Mouse (Mus musculus) c-Kit-positive CD71-positive TER-119-negative erythroid progenitor cells, embryonic 14.5 days (primary cell): ENCODE results near the gene Erg.

ENCODE experiments used
- DNase-seq: peaks from one replicate; pipeline ENCODE4 v3.0.0-alpha.2; 2013; ENCODE audit warnings: low read depth

Gene Erg

GRCm38 (mm10) chr16:95440334-95440733, 146.1 kb downstream of the Erg start:
- DNase-seq = no peak

GRCm38 (mm10) chr16:95439794-95440193, 146.6 kb downstream of the Erg start:
- peak; percentile 56 for DNase-seq

GRCm38 (mm10) chr16:95438848-95439540, 147.4 kb downstream of the Erg start:
- DNase-seq = peak; percentile 39

- no peak for DNase-seq
These were observed 149.8 kb downstream of the Erg start for GRCm38 (mm10) chr16:95436611-95437010.

- DNase-seq = no peak
These were observed 150.3 kb downstream of the Erg start for GRCm38 (mm10) chr16:95436051-95436450.

DNA sequence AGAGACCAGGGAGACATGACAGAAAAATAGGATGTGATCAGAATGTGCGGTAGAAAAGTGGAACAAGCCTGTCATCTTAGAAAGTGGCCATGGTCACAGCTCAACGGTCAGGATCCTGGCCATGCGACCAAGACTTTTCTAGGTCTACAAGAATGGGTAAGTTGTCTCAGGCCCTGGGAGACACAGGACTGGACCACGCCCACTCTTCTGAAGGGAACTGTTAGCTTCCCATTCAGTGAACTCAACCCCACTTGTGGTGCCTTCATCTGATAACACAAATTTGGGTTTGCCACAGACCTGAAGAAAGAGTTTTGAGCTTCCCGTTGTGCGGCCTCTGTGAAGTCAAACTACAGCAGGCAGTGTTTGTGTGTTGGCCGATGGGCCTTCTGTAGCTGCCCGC, 152.0 kb downstream of the Erg start:
- no peak for DNase-seq

DNA sequence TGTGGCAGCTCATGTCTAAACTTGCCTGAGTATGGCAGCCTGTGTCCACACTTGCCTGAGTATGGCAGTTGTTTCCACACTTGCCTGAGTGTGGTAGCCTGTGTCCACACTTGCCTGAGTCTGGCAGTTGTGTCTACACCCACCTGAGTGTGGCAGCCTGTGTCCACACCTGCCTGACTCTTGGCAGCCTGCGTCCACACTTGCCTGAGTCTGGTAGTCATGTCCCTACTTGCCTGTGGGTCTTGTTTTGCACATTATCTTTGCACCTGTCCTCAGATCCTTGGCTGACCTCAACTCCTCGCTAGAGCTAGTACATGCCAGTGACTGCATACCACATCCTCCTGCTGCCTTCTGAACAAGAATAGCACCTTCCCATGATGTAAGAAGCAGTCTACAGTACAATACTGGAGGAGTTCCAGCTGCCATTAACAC, 153.8 kb downstream of the Erg start:
- DNase-seq = no peak

GRCm38 (mm10) chr16:95429851-95430250, 156.5 kb downstream of the Erg start:
- no peak for DNase-seq

- no peak for DNase-seq
These were observed 158.2 kb downstream of the Erg start for GRCm38 (mm10) chr16:95428239-95428638.

GRCm38 (mm10) chr16:95427512-95427911, 158.9 kb downstream of the Erg start:
- DNase-seq = no peak

DNA sequence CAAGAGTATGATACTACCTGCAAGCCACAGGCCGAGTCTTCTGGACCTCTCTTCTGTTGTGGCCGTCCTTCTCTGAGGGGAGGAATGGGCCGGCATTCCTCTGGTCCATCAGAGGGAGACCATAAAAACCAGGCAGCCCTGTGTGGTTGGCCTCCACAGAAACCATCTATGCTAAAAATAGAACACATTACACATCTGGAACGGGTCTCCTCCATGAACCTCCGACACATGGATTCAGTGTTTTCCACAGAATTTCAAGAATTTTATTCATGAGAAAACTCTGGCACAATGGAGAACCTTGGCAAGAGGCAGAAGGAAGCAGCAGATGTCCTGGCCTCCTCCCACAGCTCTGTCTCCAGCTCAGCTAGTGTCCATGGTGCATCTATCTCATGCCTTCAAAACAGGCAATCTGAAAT, 163.7 kb downstream of the Erg start:
- DNase-seq = no peak

DNA sequence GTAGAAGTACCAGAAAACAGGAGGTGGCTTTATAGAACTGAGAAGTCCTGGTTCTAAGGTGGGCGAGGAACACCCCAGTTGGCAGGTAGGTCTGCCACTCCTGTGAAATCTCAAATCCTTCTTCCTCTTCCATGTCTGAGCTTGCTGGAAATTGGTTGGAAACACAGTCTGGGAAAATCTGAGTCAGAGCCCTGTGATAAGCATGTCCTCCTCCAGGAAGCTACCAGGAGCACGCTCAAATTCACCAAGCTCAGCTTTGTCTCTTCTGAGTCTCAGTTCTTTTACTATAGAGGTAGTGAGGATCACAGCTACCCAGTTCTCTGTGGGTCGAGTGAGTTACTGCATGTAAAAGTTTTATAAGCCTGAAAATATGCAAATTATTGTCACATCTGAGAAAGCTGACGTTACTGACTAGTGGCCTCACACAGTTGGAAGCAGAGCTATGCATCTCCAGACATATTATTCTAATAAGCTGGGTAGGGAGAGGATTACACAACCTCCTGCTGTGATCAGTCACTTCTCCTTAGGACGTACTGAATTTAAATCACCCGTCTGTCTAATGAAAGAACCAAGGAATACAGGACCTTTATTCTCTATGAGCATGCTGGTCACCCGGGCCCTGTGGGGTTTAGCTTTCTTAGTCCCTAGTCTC, 165.0 kb downstream of the Erg start:
- no peak for DNase-seq

- no peak for DNase-seq
These were observed 170.5 kb downstream of the Erg start for GRCm38 (mm10) chr16:95415921-95416320.

GRCm38 (mm10) chr16:95415372-95415771, 171.0 kb downstream of the Erg start:
- DNase-seq = no peak

GRCm38 (mm10) chr16:95413401-95413959, 172.9 kb downstream of the Erg start:
- no peak for DNase-seq

DNA sequence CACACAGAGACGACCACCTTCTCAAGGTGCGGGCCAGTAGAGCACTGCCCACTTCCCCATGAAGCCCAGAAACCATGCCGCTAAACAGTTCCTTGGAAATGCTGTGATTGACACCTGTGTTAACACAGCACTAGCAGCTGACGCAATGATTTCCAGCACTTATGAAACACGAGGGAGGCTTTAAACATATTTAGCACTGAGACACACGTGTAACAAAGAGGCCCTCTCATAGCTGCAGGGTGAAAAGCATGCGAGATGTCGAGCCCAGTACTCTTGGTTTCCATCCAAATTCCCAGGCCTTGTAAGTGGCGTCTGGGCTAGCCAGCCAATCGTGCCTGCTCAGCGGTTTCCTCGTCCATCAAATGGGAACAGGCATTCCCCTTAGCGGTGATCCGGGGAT, 178.3 kb downstream of the Erg start:
- DNase-seq = no peak

- DNase-seq = no peak
These were observed 180.9 kb downstream of the Erg start for GRCm38 (mm10) chr16:95405496-95405895.

DNA sequence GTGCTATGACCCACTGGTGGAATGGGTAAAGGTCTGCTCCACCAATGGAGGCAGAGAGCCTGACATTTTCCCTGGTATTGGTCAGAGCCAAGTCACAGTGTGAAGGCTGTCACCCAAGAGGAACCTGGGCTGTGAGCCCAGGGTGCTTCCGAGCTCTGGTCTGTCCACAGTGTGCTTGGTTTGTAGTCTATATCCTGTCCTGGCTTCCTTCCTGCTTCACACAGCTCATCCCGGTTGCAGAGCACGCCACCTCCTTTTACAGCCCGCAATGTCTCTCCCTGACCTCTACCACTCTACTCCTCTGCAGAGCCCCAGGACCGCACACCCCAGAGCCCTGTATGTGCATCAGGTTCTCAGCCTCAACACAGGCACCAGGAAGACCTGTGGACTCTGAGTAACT, 182.9 kb downstream of the Erg start:
- no peak for DNase-seq

- DNase-seq = no peak
These were observed 184.5 kb downstream of the Erg start for GRCm38 (mm10) chr16:95401869-95402268.

GRCm38 (mm10) chr16:95398761-95399343, 187.5 kb downstream of the Erg start:
- no peak for DNase-seq

DNA sequence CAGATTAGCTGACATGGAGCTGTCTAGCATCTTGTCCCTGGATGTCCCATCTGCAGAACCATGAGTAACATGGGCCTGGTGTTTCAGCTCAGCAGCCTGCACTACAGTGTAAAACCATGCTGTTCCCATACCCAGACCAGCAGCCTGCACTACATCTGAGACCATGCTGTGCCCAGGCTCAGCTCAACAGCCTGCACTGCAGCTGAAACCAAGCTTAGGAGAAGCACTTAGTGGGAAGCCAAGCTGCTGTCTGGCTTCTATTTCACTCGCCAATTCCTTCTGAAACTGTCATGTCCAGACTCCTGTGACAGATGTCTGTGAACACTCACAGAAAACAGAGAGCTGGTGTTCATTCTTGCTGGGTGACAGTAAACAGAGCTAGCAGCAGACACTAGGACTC, 195.6 kb downstream of the Erg start:
- DNase-seq = no peak

GRCm38 (mm10) chr16:95388811-95389529, 197.4 kb downstream of the Erg start:
- no peak for DNase-seq
